Mouse (Mus musculus): Measurements from ENCODE around the gene Epha4.

Epha4 gene

GRCm38 (mm10) chr1:77389069-77389468, 125.8 kb downstream of the Epha4 start:
- no peak for DNase-seq

DNA sequence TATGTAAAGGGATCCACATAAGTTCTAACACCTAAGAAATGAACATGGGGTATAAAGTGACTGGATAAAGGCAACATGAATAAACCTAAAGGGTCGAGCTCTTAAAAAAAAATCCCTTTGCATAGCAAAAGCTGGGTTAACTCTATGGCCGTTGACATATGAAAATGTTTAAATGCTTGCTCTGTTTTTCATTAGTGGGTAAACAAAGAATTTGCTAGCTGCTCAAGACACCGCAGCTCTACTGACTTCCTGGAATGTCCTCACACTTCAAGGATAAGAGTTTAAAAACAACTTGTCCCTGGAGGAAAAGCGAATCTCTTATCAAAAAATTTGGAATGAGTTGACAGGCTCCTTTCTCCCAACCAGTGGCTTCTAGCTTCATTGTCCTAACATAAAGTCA, 126.3 kb downstream of the Epha4 start:
- no peak for DNase-seq

GRCm38 (mm10) chr1:77385613-77386012, 129.3 kb downstream of the Epha4 start:
- no peak for DNase-seq

GRCm38 (mm10) chr1:77383466-77383865, 131.4 kb downstream of the Epha4 start:
- DNase-seq, result no peak

- DNase-seq, result no peak
Measured at GRCm38 (mm10) chr1:77377550-77377980, 137.3 kb downstream of the Epha4 start.

DNA sequence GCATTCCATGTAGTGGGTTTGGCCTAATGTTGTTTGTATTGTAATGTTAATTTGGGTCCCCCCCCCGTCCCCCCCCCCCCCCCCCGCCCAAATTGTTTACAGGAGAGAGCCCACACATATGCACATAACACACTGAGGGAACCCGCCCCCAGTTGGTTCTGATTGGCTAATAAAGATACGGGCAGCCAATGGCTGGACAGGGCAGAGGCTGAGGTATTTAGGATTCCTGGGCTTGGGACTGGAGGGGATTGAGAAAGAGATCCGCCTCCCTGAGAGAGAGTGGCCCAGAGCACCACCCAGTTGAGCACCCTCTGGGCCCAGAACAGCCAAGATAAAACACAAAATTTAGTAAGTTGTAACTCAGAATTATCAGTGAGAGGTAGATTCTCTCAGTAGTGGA, 140.8 kb downstream of the Epha4 start:
- no peak for DNase-seq

- DNase-seq, result no peak
Measured at GRCm38 (mm10) chr1:77370921-77371320, 144.0 kb downstream of the Epha4 start.

- no peak for DNase-seq
Measured at GRCm38 (mm10) chr1:77369255-77369837, 145.5 kb downstream of the Epha4 start.

DNA sequence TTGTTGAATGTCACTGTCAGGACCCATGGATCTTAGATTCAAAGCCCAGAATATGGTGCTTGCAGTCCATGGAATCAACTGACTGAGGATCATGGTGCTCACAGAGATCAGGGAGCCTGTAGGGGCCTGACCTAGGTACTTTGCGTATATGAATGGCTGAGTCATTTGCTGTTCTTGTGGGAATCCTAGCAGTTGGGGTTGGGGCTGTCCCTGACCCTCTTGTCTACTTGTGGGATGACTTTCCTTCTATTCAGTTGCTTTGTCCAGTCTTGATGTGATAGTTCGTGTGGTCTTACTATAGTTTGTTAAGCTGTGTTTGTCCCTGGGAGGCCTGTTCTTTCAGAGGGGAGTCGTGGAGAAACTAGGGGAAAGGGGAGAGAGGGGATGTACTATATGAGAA, 149.0 kb downstream of the Epha4 start:
- no peak for DNase-seq

DNA sequence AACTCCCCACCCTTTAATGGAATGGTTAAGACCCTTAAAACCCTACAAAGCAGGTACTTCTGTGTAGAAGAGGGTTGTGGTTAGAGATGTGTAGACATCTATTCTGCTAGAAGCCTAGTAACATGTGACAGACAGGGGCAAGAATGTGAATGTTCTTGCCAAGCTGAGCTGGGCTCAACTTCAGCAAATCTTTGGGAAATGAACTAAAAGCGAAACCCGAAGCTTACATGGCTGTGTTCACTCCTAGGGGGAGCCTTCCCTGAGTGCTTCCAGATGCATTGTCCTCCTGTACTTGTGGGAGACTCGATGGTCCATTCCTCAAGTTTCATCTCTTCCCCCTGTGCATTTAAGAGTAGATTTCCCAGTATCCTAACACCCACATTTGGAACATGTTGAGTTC, 150.3 kb downstream of the Epha4 start:
- no peak for DNase-seq

- DNase-seq, result no peak
Measured at GRCm38 (mm10) chr1:77363848-77364247, 151.0 kb downstream of the Epha4 start.

DNA sequence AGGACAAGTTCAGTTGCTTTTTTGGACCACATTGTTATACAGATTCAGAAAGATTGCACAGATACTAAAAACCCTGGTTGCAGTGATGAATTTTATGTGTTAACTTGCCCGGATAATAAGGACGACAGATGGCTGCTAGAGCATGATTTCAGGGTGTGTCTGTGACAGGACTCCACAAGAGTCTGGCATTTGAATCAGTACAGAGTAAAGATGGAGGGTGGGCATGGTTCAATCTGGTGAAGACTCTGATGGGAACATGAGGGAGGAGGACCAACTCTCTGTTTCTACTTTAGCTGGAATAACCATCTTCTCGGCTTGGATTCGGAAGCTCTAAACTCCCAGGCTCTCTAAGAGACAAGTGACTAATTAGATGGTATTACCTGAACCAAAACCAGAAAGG, 168.4 kb downstream of the Epha4 start:
- DNase-seq, result peak; percentile 87

DNA sequence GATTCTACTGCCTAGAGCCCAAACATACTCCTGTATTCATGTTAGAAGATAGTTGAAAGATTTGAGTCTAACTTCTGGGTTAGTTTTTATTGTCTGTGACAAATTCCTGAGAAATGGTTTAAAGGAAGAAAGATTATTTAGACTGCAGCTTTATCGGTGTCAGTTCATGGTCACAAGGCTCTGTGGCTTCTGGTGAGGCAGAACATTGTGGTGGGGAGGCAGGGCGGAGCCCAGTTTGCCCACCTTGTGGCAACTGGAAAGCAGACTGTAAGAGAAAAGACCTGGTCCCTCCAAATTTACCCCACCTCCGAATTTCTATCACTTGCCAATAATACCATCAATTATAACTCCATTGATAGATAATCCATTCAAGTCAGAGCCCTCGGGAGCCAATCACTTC, 171.1 kb downstream of the Epha4 start:
- no peak for DNase-seq

DNA sequence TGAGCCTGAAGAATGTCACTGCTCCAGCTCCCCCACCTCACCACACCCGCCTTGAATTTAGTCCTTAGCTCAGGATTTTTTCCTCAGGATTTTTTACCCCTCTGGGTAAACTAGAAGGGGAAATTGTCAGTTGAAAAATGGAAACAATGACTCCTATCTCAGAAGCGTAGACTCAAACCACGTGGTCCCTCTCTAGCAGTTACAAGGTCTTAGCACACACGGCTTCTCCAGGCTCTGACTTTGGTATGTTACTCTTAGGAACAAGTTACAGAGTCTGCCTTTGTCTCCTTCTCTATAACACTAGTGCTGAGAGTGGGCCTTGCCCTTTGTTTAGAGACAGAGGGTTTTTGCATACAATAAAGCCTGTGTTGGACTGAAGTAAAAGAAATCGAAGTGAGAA, 175.2 kb downstream of the Epha4 start:
- no peak for DNase-seq

GRCm38 (mm10) chr1:77338346-77338745, 176.5 kb downstream of the Epha4 start:
- DNase-seq, result no peak

DNA sequence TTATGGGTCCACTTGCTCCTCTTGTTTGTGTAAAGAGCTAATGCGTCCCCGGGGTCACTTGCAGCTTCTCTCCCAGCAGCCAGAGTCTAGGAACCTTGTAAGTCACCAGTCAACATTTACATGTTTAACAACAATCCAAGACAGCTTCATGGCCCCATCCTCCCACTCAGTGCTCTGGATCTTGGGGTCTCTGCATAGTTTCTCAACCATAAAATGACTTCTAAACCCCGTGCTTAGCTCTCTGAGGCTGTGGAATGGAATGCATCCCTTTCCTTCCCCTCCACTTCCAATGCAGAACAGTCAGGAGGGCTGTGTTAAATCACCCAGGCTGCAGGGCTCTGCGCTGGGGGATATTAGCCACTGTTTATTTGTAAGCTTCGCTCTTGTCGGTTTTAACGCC, 178.0 kb downstream of the Epha4 start:
- DNase-seq, result no peak

GRCm38 (mm10) chr1:77318597-77319127, 196.2 kb downstream of the Epha4 start:
- DNase-seq, result no peak

Measured in layer of hippocampus, adult 9-11 months (tissue).